Mouse (Mus musculus) cerebellum, postnatal 10 days (tissue): ENCODE data around the gene I0C0044D17Rik.

Experiments
- DNase-seq, 2 experiments: peaks; one replicate each; pipeline ENCODE4 v3.0.0; 2021; ENCODE audit warnings: mixed read lengths in 2 of 2

Gene I0C0044D17Rik

GRCm38 (mm10) chr4:98776721-98777427 lies 46.8 kb downstream of the I0C0044D17Rik start:
- DNase-seq: no peak

- DNase-seq: no peak
These were observed 49.9 kb downstream of the I0C0044D17Rik start for GRCm38 (mm10) chr4:98773785-98774184.
